Mouse (Mus musculus): ENCODE results near the gene Usp10. TPM values are rescaled to one million over a fixed set of nuclear protein-coding genes. Genes with fewer than 3 reads are reported as not detected.

The Usp10 gene
- polyA plus RNA-seq, 1 experiment from 2014 or later = 68.0 TPM

DNA sequence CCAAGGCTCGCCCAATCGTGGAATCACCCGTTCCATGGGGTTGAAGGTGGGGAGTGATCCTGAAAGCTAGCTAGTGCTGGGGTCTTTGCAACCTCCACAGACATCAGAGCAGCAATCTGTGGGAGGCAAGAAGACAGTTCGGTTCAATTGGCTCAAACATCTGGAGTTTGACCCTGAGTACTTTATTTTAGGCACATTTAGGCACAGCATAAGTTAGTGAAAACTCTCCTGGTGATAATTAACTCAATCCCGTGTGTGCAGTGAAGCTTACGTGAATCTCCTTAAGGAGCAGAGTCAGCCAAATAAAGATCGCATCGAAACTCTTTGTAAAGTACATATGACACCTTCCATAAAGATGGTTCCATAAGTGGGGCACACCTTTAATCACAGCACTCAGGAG, 28.2 kb upstream of the Usp10 start:
- H3K9ac ChIP-seq (ENCODE audit: low read length) = no peak overlapping the region
- H3K4me3 ChIP-seq (ENCODE audit: control insufficient read depth in 1 of 2, insufficient read depth in 1 of 2, low read depth in 1 of 2, low read length in 2 of 2) = no peak overlapping the region
- H3K27ac ChIP-seq (replicated peaks in 1 of 2; ENCODE audit: control insufficient read depth in 1 of 2, insufficient read depth in 1 of 2, low read depth in 2 of 2, low read length in 2 of 2) = no peak overlapping the region
- no peak for ATAC-seq (ENCODE audit: insufficient number of reproducible peaks, insufficient read depth, low FRiP score, low read depth)
- no peak overlapping the region for H3K4me2 ChIP-seq (ENCODE audit: low read length)
- no peaks in the 10 kb centered on the region for H3K9me3 ChIP-seq (ENCODE audit: control insufficient read depth, low read length)
- H3K36me3 ChIP-seq (ENCODE audit: control insufficient read depth, insufficient read depth, low read length) = peaks cover 8% of the 10 kb centered on the region; the same call in 1 of the 2 replicates
- 82% methylated on average over 8 of the region's 8 CpGs for WGBS
- H3K4me1 ChIP-seq (ENCODE audit: control insufficient read depth in 2 of 2, insufficient read depth in 2 of 2, low read length in 2 of 2) = peaks cover 9 to 11% of the 10 kb centered on the region in 2 experiments
- H3K27me3 ChIP-seq (ENCODE audit: control insufficient read depth, insufficient read depth, low read length) = no peaks in the 10 kb centered on the region

DNA sequence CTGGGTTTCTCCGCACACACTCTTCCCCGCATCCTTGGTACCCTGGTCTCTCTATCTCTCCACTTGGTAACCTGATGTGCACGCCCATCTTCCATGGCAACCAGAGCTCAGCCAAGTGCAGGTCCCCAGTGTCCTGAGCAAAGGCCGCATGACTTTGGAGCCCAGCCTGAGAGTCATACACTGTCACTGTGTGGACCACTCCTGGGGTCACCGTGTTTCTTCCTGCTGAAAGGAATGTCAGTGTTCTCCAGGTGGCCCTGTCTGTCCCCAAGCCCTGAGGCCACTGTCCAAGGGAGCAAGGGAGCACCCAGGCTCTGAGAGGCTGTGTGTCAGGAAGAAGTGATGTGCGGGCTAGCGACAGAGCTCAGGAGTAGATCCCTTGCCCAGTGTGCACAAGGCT, 26.9 kb upstream of the Usp10 start:
- no peak overlapping the region for H3K4me3 ChIP-seq (ENCODE audit: control insufficient read depth in 1 of 2, insufficient read depth in 1 of 2, low read depth in 1 of 2, low read length in 2 of 2)
- peaks cover 9 to 11% of the 10 kb centered on the region in 2 experiments for H3K4me1 ChIP-seq (ENCODE audit: control insufficient read depth in 2 of 2, insufficient read depth in 2 of 2, low read length in 2 of 2)
- no peak for ATAC-seq (ENCODE audit: insufficient number of reproducible peaks, insufficient read depth, low FRiP score, low read depth)
- H3K27ac ChIP-seq (replicated peaks in 1 of 2; ENCODE audit: control insufficient read depth in 1 of 2, insufficient read depth in 1 of 2, low read depth in 2 of 2, low read length in 2 of 2) = no peak overlapping the region
- WGBS = 83% methylated on average over 7 of the region's 7 CpGs
- H3K4me2 ChIP-seq (ENCODE audit: low read length) = no peak overlapping the region
- no peaks in the 10 kb centered on the region for H3K9me3 ChIP-seq (ENCODE audit: control insufficient read depth, low read length)
- H3K36me3 ChIP-seq (ENCODE audit: control insufficient read depth, insufficient read depth, low read length) = no peaks in the 10 kb centered on the region
- H3K27me3 ChIP-seq (ENCODE audit: control insufficient read depth, insufficient read depth, low read length) = no peaks in the 10 kb centered on the region
- no peak overlapping the region for H3K9ac ChIP-seq (ENCODE audit: low read length)

DNA sequence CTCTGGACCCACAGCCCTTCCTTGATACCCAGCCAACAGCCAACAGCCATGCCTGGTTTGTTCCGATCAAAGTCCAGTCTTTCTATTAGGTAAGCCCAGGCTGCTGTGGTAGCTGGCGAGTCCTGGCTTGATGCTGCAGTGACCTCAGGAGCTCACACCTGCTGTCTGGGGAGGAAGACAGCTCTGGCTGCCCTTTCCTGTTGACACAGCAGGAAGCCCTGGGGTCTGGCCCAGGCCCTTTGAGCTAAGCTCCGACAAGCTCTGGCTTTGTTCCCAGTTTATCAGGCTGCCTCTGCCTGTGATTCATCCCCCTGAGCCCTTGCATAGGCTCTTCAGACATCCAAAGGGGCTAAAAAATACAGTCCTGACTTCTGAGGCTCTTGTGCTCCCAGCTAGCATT, 24.5 kb upstream of the Usp10 start:
- no peak overlapping the region for H3K4me3 ChIP-seq (ENCODE audit: control insufficient read depth in 1 of 2, insufficient read depth in 1 of 2, low read depth in 1 of 2, low read length in 2 of 2)
- H3K36me3 ChIP-seq (ENCODE audit: control insufficient read depth, insufficient read depth, low read length) = no peaks in the 10 kb centered on the region
- H3K9ac ChIP-seq (ENCODE audit: low read length) = no peak overlapping the region
- peak overlapping the region; percentile 51 to 53; a peak in 3 of 4 replicates for H3K27ac ChIP-seq (replicated peaks in 1 of 2; ENCODE audit: control insufficient read depth in 1 of 2, insufficient read depth in 1 of 2, low read depth in 2 of 2, low read length in 2 of 2)
- no peaks in the 10 kb centered on the region for H3K9me3 ChIP-seq (ENCODE audit: control insufficient read depth, low read length)
- ATAC-seq (ENCODE audit: insufficient number of reproducible peaks, insufficient read depth, low FRiP score, low read depth) = peak; percentile 55
- peak overlapping the region; percentile 26 for H3K4me2 ChIP-seq (ENCODE audit: low read length)
- peaks cover 9 to 11% of the 10 kb centered on the region in 2 experiments for H3K4me1 ChIP-seq (ENCODE audit: control insufficient read depth in 2 of 2, insufficient read depth in 2 of 2, low read length in 2 of 2)
- 18% methylated on average over 3 of the region's 3 CpGs for WGBS
- H3K27me3 ChIP-seq (ENCODE audit: control insufficient read depth, insufficient read depth, low read length) = no peaks in the 10 kb centered on the region

DNA sequence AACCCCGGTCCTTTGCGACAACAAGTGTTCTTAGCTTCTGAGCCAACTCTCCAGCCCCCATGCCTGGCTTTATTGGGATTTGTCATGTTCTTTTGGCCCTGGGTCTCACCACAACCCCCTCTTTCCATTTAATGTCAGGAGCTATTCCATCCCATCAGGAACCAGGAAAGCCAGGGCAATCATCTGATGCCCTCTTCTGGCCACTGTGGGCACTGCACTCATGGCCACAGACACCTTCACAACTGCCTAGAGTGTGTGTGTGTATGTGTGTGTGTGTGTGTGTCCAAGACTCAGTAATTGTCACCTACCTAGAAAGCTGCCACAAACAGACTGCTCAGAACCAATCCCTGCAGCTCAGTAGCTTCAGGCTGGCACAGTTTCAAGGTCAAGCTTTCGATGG, 23.0 kb upstream of the Usp10 start:
- Histone ChIP-seq H3K4me1 (ENCODE audit: control insufficient read depth in 2 of 2, insufficient read depth in 2 of 2, low read length in 2 of 2) (peaks cover 9 to 11% of the 10 kb centered on the region in 2 experiments), H3K27ac (replicated peaks in 1 of 2; ENCODE audit: control insufficient read depth in 1 of 2, insufficient read depth in 1 of 2, low read depth in 2 of 2, low read length in 2 of 2) (no peak overlapping the region)
- ATAC-seq (ENCODE audit: insufficient number of reproducible peaks, insufficient read depth, low FRiP score, low read depth) = no peak

DNA sequence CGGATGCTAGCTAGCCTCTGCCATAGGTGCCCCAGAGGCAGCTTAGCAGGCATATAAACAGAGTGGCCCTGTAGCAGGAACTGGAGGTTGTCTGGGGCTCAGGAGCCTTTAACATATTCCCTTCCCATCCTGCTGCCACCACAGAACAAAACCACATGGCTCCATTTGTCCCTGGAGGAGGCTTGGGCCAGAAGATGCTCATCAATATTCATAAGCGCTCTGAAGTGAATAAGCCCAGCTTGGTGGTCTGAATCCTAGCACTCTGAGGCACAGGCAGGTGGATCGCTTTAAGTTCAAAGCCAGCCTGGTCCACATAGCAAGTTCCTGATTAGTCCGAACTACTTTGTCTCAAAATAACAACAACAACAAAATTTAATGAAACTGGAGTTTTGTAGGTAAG, 22.1 kb upstream of the Usp10 start:
- no peak for ATAC-seq (ENCODE audit: insufficient number of reproducible peaks, insufficient read depth, low FRiP score, low read depth)
- no peak overlapping the region for H3K4me2 ChIP-seq (ENCODE audit: low read length)
- WGBS = 71% methylated on average over 4 of the region's 4 CpGs

More for the DNA sequence above, 23.0 kb upstream of the Usp10 start:
- no peaks in the 10 kb centered on the region for H3K27me3 ChIP-seq (ENCODE audit: control insufficient read depth, insufficient read depth, low read length)
- WGBS = 94% methylated on average over 3 of the region's 3 CpGs
- no peak overlapping the region for H3K4me3 ChIP-seq (ENCODE audit: control insufficient read depth in 1 of 2, insufficient read depth in 1 of 2, low read depth in 1 of 2, low read length in 2 of 2)
- H3K4me2 ChIP-seq (ENCODE audit: low read length) = no peak overlapping the region
- no peak overlapping the region for H3K9ac ChIP-seq (ENCODE audit: low read length)
- H3K36me3 ChIP-seq (ENCODE audit: control insufficient read depth, insufficient read depth, low read length) = no peaks in the 10 kb centered on the region
- H3K9me3 ChIP-seq (ENCODE audit: control insufficient read depth, low read length) = no peaks in the 10 kb centered on the region

DNA sequence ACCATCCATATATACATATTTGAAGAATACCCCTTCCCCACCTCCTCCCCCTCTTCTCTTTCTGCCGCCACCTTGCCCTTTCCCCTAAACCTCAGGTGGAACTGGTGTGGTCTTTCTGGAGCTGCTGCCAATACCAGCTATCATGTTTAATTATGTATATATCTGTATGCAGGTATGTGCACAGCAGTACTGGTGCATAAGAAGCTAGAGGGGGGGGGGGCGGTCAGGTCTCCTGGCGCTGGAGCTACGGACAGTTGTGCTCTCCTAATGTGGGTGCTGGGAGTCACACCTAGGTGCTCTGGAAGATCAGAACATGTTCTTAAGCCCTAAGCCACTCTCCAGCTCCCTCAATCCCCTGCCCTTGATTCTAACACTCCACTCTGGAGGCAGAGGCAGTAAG, 13.1 kb upstream of the Usp10 start:
- H3K4me2 ChIP-seq (ENCODE audit: low read length) = no peak overlapping the region
- ATAC-seq (ENCODE audit: insufficient number of reproducible peaks, insufficient read depth, low FRiP score, low read depth) = no peak
- H3K9ac ChIP-seq (ENCODE audit: low read length) = no peak overlapping the region
- H3K27ac ChIP-seq (replicated peaks in 1 of 2; ENCODE audit: control insufficient read depth in 1 of 2, insufficient read depth in 1 of 2, low read depth in 2 of 2, low read length in 2 of 2) = no peak overlapping the region
- no peak overlapping the region for H3K4me3 ChIP-seq (ENCODE audit: control insufficient read depth in 1 of 2, insufficient read depth in 1 of 2, low read depth in 1 of 2, low read length in 2 of 2)
- H3K27me3 ChIP-seq (ENCODE audit: control insufficient read depth, insufficient read depth, low read length) = peaks cover 5% of the 10 kb centered on the region; the same call in 1 of the 2 replicates
- H3K4me1 ChIP-seq (ENCODE audit: control insufficient read depth in 2 of 2, insufficient read depth in 2 of 2, low read length in 2 of 2) = peaks cover 5 to 7% of the 10 kb centered on the region in 2 experiments; a peak in 2 of 4 replicates
- H3K36me3 ChIP-seq (ENCODE audit: control insufficient read depth, insufficient read depth, low read length) = no peaks in the 10 kb centered on the region
- no peaks in the 10 kb centered on the region for H3K9me3 ChIP-seq (ENCODE audit: control insufficient read depth, low read length)
- WGBS = 85% methylated on average over 4 of the region's 4 CpGs

More for the DNA sequence above, 22.1 kb upstream of the Usp10 start:
- Histone ChIP-seq H3K9me3 (ENCODE audit: control insufficient read depth, low read length) (no peaks in the 10 kb centered on the region), H3K4me1 (ENCODE audit: control insufficient read depth in 2 of 2, insufficient read depth in 2 of 2, low read length in 2 of 2) (peaks cover 9 to 11% of the 10 kb centered on the region in 2 experiments), H3K9ac (ENCODE audit: low read length) (no peak overlapping the region), H3K27ac (replicated peaks in 1 of 2; ENCODE audit: control insufficient read depth in 1 of 2, insufficient read depth in 1 of 2, low read depth in 2 of 2, low read length in 2 of 2) (no peak overlapping the region), H3K36me3 (ENCODE audit: control insufficient read depth, insufficient read depth, low read length) (no peaks in the 10 kb centered on the region), H3K27me3 (ENCODE audit: control insufficient read depth, insufficient read depth, low read length) (no peaks in the 10 kb centered on the region), H3K4me3 (ENCODE audit: control insufficient read depth in 1 of 2, insufficient read depth in 1 of 2, low read depth in 1 of 2, low read length in 2 of 2) (no peak overlapping the region)

DNA sequence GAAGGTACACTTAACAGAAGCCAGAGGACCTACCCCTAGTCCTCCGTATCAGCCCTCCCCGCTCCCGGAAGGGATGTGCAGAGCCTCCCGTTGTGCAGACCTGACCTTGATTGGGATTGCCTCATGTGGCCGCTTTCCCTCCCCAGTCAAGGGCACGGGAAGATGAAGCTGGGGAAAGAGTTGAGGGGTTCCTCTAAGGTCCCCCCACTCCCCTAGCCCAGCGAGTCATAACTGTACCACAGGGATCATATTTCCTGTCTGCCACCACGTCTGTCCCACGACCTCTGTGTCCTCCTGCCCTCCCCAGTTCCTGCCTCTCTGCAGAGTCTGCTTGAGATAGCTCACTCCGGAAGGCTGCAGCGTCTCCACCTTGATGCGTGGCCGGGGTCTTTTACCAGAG, 12.2 kb upstream of the Usp10 start:
- ATAC-seq (ENCODE audit: insufficient number of reproducible peaks, insufficient read depth, low FRiP score, low read depth) = no peak
- no peak overlapping the region for H3K4me3 ChIP-seq (ENCODE audit: control insufficient read depth in 1 of 2, insufficient read depth in 1 of 2, low read depth in 1 of 2, low read length in 2 of 2)
- H3K4me2 ChIP-seq (ENCODE audit: low read length) = peak overlapping the region; percentile 32; the same call in 1 of the 2 replicates
- H3K9me3 ChIP-seq (ENCODE audit: control insufficient read depth, low read length) = no peaks in the 10 kb centered on the region
- H3K9ac ChIP-seq (ENCODE audit: low read length) = no peak overlapping the region
- peaks cover 5 to 7% of the 10 kb centered on the region in 2 experiments; a peak in 2 of 4 replicates for H3K4me1 ChIP-seq (ENCODE audit: control insufficient read depth in 2 of 2, insufficient read depth in 2 of 2, low read length in 2 of 2)
- no peak overlapping the region for H3K27ac ChIP-seq (replicated peaks in 1 of 2; ENCODE audit: control insufficient read depth in 1 of 2, insufficient read depth in 1 of 2, low read depth in 2 of 2, low read length in 2 of 2)
- no peaks in the 10 kb centered on the region for H3K36me3 ChIP-seq (ENCODE audit: control insufficient read depth, insufficient read depth, low read length)
- WGBS = 8% methylated on average over 13 of the region's 13 CpGs
- peaks cover 5% of the 10 kb centered on the region; the same call in 1 of the 2 replicates for H3K27me3 ChIP-seq (ENCODE audit: control insufficient read depth, insufficient read depth, low read length)

DNA sequence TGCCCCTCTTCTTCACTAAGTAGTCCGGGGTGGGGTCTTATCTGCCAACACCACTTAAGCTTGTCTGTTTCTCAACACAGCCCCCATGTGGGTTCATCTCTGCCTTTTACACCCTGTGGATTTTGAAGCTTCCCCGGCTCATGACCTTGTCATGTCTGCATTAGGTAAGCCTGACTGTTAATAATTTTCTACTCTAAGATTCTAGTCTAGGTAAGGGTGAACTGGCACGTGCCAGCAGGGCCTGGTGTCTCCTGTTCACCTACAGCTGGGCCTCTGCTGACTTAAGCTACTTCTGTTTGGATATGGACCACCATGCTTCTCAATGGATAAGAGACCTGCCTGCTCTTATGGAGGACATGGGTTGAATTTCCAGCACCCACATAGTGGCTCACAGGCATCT, 8.8 kb upstream of the Usp10 start:
- Histone ChIP-seq H3K9me3 (ENCODE audit: control insufficient read depth, low read length) (no peaks in the 10 kb centered on the region), H3K4me3 (ENCODE audit: control insufficient read depth in 1 of 2, insufficient read depth in 1 of 2, low read depth in 1 of 2, low read length in 2 of 2) (no peak overlapping the region), H3K27ac (replicated peaks in 1 of 2; ENCODE audit: control insufficient read depth in 1 of 2, insufficient read depth in 1 of 2, low read depth in 2 of 2, low read length in 2 of 2) (no peak overlapping the region), H3K4me1 (ENCODE audit: control insufficient read depth in 2 of 2, insufficient read depth in 2 of 2, low read length in 2 of 2) (peaks cover 9 to 14% of the 10 kb centered on the region in 2 experiments; a peak in 3 of 4 replicates), H3K9ac (ENCODE audit: low read length) (no peak overlapping the region), H3K36me3 (ENCODE audit: control insufficient read depth, insufficient read depth, low read length) (no peaks in the 10 kb centered on the region), H3K27me3 (ENCODE audit: control insufficient read depth, insufficient read depth, low read length) (peaks cover 5% of the 10 kb centered on the region; the same call in 1 of the 2 replicates), H3K4me2 (ENCODE audit: low read length) (no peak overlapping the region)
- WGBS = 44% methylated on average over 3 of the region's 3 CpGs
- ATAC-seq (ENCODE audit: insufficient number of reproducible peaks, insufficient read depth, low FRiP score, low read depth) = no peak

All from heart, embryonic 14.5 days (tissue).